In genomic region chr10:44556845-44557244, GRCm38 (mm10) we compare ENCODE assay signal across 21 mouse cellular contexts. TPM values are rescaled to one million over a fixed set of nuclear protein-coding genes. Genes with fewer than 3 reads are reported as not detected.
A peak's percentile ranks its signal among the peaks of the same experiment; 100 is the strongest.
DNase-seq lines count a peak whose midpoint lies in the region; ATAC-seq and TF ChIP-seq lines count a peak whose summit lies in the region.
"Had no signal": no experiment of that assay in that cellular context is flagged by ENCODE, and none has a peak within 500 bp of the region (broad histone marks: within the 10 kb centered on the region; RNA-seq: fewer than 3 reads in every experiment).

No protein-coding gene starts in this region.

- H3K4me1 ChIP-seq in erythroblast, embryonic 14.5 days (ENCODE audit: control insufficient read depth), result peaks cover 11% of the 10 kb centered on the region
- peaks cover 8% of the 10 kb centered on the region for H3K4me1 ChIP-seq in liver, embryonic 13.5 days (replicated peaks)
- H3K4me1 ChIP-seq in liver, postnatal 0 days (ENCODE audit: insufficient read depth), result no peaks in the 10 kb centered on the region
- no peaks in the 10 kb centered on the region for H3K4me1 ChIP-seq in midbrain, embryonic 11.5 days (ENCODE audit: control insufficient read depth, insufficient read depth, low read length)
- H3K4me1 ChIP-seq in hindbrain, embryonic 16.5 days (ENCODE audit: control insufficient read depth, insufficient read depth, low read depth, low read length), result no peaks in the 10 kb centered on the region
- H3K4me1 ChIP-seq: embryonic facial prominence, embryonic 15.5 days; forebrain, embryonic 12.5 days; heart, embryonic 15.5 days; hindbrain, embryonic 10.5 days had no signal

- H3K9ac ChIP-seq in liver, embryonic 13.5 days, result no peak overlapping the region
- no peak overlapping the region for H3K9ac ChIP-seq in liver, postnatal 0 days (replicated peaks)
- H3K9ac ChIP-seq in midbrain, embryonic 11.5 days (ENCODE audit: low read length), result no peak overlapping the region
- H3K9ac ChIP-seq in hindbrain, embryonic 16.5 days (ENCODE audit: low read depth, low read length), result no peak overlapping the region
- H3K9ac ChIP-seq: embryonic facial prominence, embryonic 15.5 days; forebrain, embryonic 12.5 days; heart, embryonic 15.5 days; hindbrain, embryonic 14.5 days had no signal

- peak overlapping the region; percentile 10 for H3K4me3 ChIP-seq in erythroblast, embryonic 14.5 days (replicated peaks)
- H3K4me3 ChIP-seq in liver, embryonic 13.5 days (replicated peaks), result no peak overlapping the region
- no peak overlapping the region for H3K4me3 ChIP-seq in liver, postnatal 0 days (ENCODE audit: low read depth, low read length)
- no peak overlapping the region for H3K4me3 ChIP-seq in midbrain, embryonic 11.5 days (ENCODE audit: low read depth, low read length)
- no peak overlapping the region for H3K4me3 ChIP-seq in hindbrain, embryonic 16.5 days (ENCODE audit: low read length)
- H3K4me3 ChIP-seq: embryonic facial prominence, embryonic 15.5 days; forebrain, embryonic 12.5 days; heart, adult 2 months; heart, embryonic 15.5 days; hindbrain, embryonic 10.5 days had no signal

- TF ChIP-seq CTCF in liver, postnatal 0 days (IDR thresholded peaks at IDR 0.05; ENCODE audit: low read depth), result no peak

- no peak overlapping the region for H3K4me2 ChIP-seq in liver, embryonic 13.5 days
- no peak overlapping the region for H3K4me2 ChIP-seq in liver, postnatal 0 days (ENCODE audit: low read depth, low read length)
- H3K4me2 ChIP-seq in midbrain, embryonic 11.5 days, result no peak overlapping the region
- no peak overlapping the region for H3K4me2 ChIP-seq in hindbrain, embryonic 16.5 days (ENCODE audit: low read length)
- H3K4me2 ChIP-seq: embryonic facial prominence, embryonic 15.5 days; forebrain, embryonic 12.5 days; heart, embryonic 11.5 days; heart, embryonic 15.5 days; hindbrain, embryonic 14.5 days had no signal

- peak; percentile 92 for ATAC-seq in liver, embryonic 13.5 days (ENCODE audit: low read depth)
- 0 out of 2 replicates have a peak, but pooled peaks have one; percentile 17 for ATAC-seq in liver, postnatal 0 days
- no peak for ATAC-seq in midbrain, embryonic 11.5 days (ENCODE audit: low FRiP score)
- ATAC-seq in hindbrain, embryonic 16.5 days, result no peak
- ATAC-seq: forebrain, embryonic 16.5 days had no signal

- WGBS in liver, embryonic 13.5 days (ENCODE audit: insufficient replicate concordance), result 52% methylated on average over 4 of the region's 4 CpGs
- 76% methylated on average over 4 of the region's 4 CpGs for WGBS in liver, postnatal 0 days (ENCODE audit: insufficient replicate concordance)
- 91% methylated on average over 4 of the region's 4 CpGs for WGBS in midbrain, embryonic 11.5 days
- 90% methylated on average over 4 of the region's 4 CpGs for WGBS in hindbrain, embryonic 16.5 days

- DNase-seq in c-Kit-negative CD71-positive TER-119-positive erythroid progenitor cells, embryonic 14.5 days (ENCODE audit: low read depth, low spot score), result peak; percentile 16
- no peak for DNase-seq in liver, embryonic 13.5 days
- DNase-seq in liver, postnatal 0 days, result no peak
- DNase-seq in midbrain, embryonic 11.5 days (ENCODE audit: low spot score, missing footprints), result no peak
- no peak for DNase-seq in left cerebral cortex, adult 18-20 months (ENCODE audit: low spot score in 2 of 2)
- DNase-seq in left cerebral cortex, adult 8-10 months (ENCODE audit: low spot score in 2 of 2), result no peak
- DNase-seq: adrenal gland, postnatal 25 days; cerebellum, adult 11 months; cerebellum, adult 9-11 months; gastrocnemius, postnatal 10 days; heart, adult 2 months had no signal

- H3K9me3 ChIP-seq in erythroblast, embryonic 14.5 days (ENCODE audit: control insufficient read depth, low read length), result 0 out of 2 replicates have a peak, but pooled peaks cover 2% of the 10 kb centered on the region
- H3K9me3 ChIP-seq in liver, embryonic 13.5 days (replicated peaks), result no peaks in the 10 kb centered on the region
- no peaks in the 10 kb centered on the region for H3K9me3 ChIP-seq in liver, postnatal 0 days (ENCODE audit: low read length)
- no peaks in the 10 kb centered on the region for H3K9me3 ChIP-seq in midbrain, embryonic 11.5 days (ENCODE audit: control insufficient read depth, low read length)
- H3K9me3 ChIP-seq in hindbrain, embryonic 16.5 days (ENCODE audit: control insufficient read depth, low read length), result peaks cover 2% of the 10 kb centered on the region
- H3K9me3 ChIP-seq: embryonic facial prominence, embryonic 15.5 days; forebrain, embryonic 12.5 days had no signal

- no peak for TF ChIP-seq EP300 in liver, postnatal 0 days (IDR thresholded peaks at IDR 0.05; ENCODE audit: low read depth)

- peak overlapping the region; percentile 77 for H3K27ac ChIP-seq in liver, embryonic 13.5 days
- H3K27ac ChIP-seq in liver, postnatal 0 days (ENCODE audit: low read depth), result no peak overlapping the region
- no peak overlapping the region for H3K27ac ChIP-seq in midbrain, embryonic 11.5 days (ENCODE audit: low read depth, low read length)
- no peak overlapping the region for H3K27ac ChIP-seq in hindbrain, embryonic 16.5 days (ENCODE audit: low read depth, low read length)
- H3K27ac ChIP-seq: embryonic facial prominence, embryonic 15.5 days; forebrain, embryonic 12.5 days; heart, adult 2 months; heart, embryonic 15.5 days; hindbrain, embryonic 10.5 days; hindbrain, embryonic 14.5 days had no signal

- no peaks in the 10 kb centered on the region for H3K27me3 ChIP-seq in erythroblast, embryonic 14.5 days (ENCODE audit: control insufficient read depth)
- no peaks in the 10 kb centered on the region for H3K27me3 ChIP-seq in liver, embryonic 13.5 days
- H3K27me3 ChIP-seq in liver, postnatal 0 days (ENCODE audit: insufficient read depth, low read length), result no peaks in the 10 kb centered on the region
- no peaks in the 10 kb centered on the region for H3K27me3 ChIP-seq in midbrain, embryonic 11.5 days (ENCODE audit: control insufficient read depth, insufficient read depth, low read length)
- H3K27me3 ChIP-seq in hindbrain, embryonic 16.5 days (replicated peaks; ENCODE audit: control insufficient read depth, insufficient read depth, low read length), result no peaks in the 10 kb centered on the region
- H3K27me3 ChIP-seq: embryonic facial prominence, embryonic 15.5 days; forebrain, embryonic 12.5 days; heart, embryonic 15.5 days had no signal

- H3K36me3 ChIP-seq in erythroblast, embryonic 14.5 days (ENCODE audit: control insufficient read depth), result no peaks in the 10 kb centered on the region
- no peaks in the 10 kb centered on the region for H3K36me3 ChIP-seq in liver, embryonic 13.5 days
- H3K36me3 ChIP-seq in liver, postnatal 0 days (replicated peaks; ENCODE audit: insufficient read depth, low read length), result no peaks in the 10 kb centered on the region
- H3K36me3 ChIP-seq in midbrain, embryonic 11.5 days (ENCODE audit: control insufficient read depth, insufficient read depth, low read length), result no peaks in the 10 kb centered on the region
- no peaks in the 10 kb centered on the region for H3K36me3 ChIP-seq in hindbrain, embryonic 16.5 days (ENCODE audit: control insufficient read depth, insufficient read depth, low read length)
- H3K36me3 ChIP-seq: embryonic facial prominence, embryonic 15.5 days; forebrain, embryonic 12.5 days; heart, embryonic 15.5 days; hindbrain, embryonic 10.5 days had no signal

RNA-seq across cellular contexts. Expression of gene Prdm1, which starts 28.5 kb away (rescaled TPM):
- polyA plus RNA-seq in erythroblast, embryonic 14.5 days (2012), result not detected in 2 replicates
- 0.12 and 0.13 TPM in 2 replicates for polyA plus RNA-seq in liver, embryonic 13.5 days (2015; fragmentation: Nextera tagmentation; extraction: Ambion mirVana)
- polyA plus RNA-seq in liver, postnatal 0 days (2015; fragmentation: Nextera tagmentation; extraction: Ambion mirVana), result 0.15 and 0.20 TPM in 2 replicates
- 0.83 and 1.1 TPM in 2 replicates for polyA plus RNA-seq in midbrain, embryonic 11.5 days (2014; fragmentation: Nextera tagmentation; extraction: Ambion mirVana)
- polyA plus RNA-seq in hindbrain, embryonic 16.5 days (2015; fragmentation: Nextera tagmentation; extraction: Ambion mirVana), result 0.36 and 1.0 TPM in 2 replicates
- 1 to 10 TPM; 1.0 to 1.3 TPM for total RNA-seq in left cerebral cortex, adult 18-20 months (2021)
- 1 to 10 TPM in 3 of 4 experiments, under 1 TPM in 1; 0.89 to 1.3 (median 1.2) TPM for total RNA-seq in left cerebral cortex, adult 8-10 months (2022)
- total RNA-seq: MEL had no signal

Comparison
In these comparisons a context has a peak if more than half of its experiments do, and no peak if none do; other contexts are left out.
1. ATAC-seq: peak in liver, embryonic 13.5 days (single experiment) and liver, postnatal 0 days (single experiment); none in midbrain, embryonic 11.5 days (single experiment) and hindbrain, embryonic 16.5 days (single experiment).